Mouse (Mus musculus) gastrocnemius, postnatal 4 days (tissue): Measurements from ENCODE around the gene Tmed11. TPM values are rescaled to one million over a fixed set of nuclear protein-coding genes. Genes with fewer than 3 reads are reported as not detected.
"Not testable (repeated sequence)": the region's sequence is repeated elsewhere in the genome, so short reads cannot be mapped to it uniquely, and the experiment has no call there.

Source experiments
- DNase-seq, 2 experiments: peaks; one replicate each; pipeline ENCODE4 v3.0.0; 2021 to 2022; ENCODE audit warnings: low spot score in 2 of 2, mixed read lengths in 2 of 2
- long read RNA-seq, 2 experiments: library from polyadenylated mRNA; stranded (forward); transcript quantifications; one replicate each; pipeline ENCODE4 v2.0.0; 2021
- total RNA-seq, 2 experiments: library from RNA; stranded (reverse); gene quantifications; 2 replicates each; pipeline ENCODE4 v1.2.3; 2021

Gene Tmed11
- not detected for total RNA-seq
- long read RNA-seq, experiment 1: 0 reads
- long read RNA-seq, experiment 2: 0 reads

DNA sequence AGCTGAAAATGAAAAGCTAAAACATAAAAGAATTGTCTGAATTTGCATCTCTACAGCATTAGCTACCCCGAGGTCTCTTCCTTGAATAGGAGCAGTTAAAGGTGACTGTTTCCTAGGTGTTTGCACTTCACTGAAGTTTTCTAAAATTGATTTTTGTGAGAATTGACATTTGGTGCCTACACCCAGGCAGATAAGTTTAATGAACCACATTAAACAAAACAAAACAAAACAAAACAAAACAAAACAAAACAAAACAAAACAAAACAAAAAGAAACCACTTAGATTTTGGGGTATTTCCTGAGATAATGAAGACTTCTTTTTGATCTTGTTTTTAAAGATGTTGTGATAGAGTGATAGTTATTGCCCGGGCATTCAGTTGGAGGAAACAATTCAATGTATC lies at the start of gene Tmed11:
Gene Tmed11, minus strand, starts transcription at position 101 of the 400 bp plus-strand sequence.
- not testable (repeated sequence) for DNase-seq

DNA sequence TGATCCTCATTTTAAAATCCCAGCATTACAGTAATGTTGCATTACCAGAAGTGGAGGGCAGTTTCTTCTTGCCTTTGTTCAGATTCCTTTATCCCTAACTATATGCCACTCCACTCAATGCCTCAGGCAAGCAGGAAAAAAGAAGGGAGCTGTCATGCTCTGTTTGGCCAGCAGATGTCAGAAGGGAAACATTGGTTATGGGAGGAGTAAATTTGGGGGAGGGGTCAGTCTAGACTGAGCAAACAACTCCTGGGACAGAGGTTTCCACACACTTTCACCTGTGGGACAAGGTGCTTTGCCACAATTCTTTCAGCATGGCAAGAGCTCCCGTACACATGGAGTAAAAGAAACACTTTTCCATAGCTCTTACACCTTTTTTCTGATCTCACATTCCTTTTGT lies 41.0 kb upstream of the Tmed11 start:
- DNase-seq: no peak

DNA sequence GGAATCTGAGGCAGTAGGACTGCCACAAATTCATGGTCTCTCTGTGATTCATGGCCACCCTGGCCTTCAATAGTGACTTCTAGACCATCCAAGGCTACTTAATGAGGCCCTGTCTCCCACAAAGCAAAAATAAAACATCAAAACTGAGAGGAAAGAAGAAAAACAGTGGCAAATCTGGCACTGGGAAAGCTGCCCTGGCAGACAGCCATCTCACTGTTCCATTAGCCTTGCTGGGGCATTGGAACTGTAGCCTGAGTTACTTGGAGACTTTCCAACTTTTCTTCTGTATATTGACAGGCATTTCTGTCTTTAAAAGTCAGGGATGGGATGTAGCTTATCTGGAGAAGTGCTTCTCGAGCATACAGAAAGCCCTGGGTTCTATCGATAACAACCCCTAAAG lies 28.1 kb upstream of the Tmed11 start:
- DNase-seq: no peak

DNA sequence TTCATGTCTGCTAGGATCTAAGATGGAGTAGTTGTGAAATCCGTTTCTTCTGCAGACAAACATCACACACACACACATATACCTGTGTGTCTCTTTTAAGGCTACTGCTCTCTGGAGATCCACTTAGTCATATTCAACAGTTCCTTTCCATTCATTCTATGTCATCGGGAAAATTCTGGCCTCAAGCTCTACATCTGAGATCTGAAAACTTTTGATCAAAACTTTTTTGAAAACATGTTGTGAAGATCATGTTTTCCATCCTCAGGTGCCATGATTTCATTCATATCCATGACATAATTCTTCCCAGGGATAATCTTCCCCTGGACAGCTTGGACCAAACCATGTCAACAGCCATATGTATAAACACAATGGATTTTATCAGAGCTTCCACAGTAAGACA lies 13.6 kb upstream of the Tmed11 start, which contains the start of gene Vmn2r8:
Gene Vmn2r8, minus strand, starts transcription at position 101 of the 400 bp plus-strand sequence.
- DNase-seq: not testable (repeated sequence)

DNA sequence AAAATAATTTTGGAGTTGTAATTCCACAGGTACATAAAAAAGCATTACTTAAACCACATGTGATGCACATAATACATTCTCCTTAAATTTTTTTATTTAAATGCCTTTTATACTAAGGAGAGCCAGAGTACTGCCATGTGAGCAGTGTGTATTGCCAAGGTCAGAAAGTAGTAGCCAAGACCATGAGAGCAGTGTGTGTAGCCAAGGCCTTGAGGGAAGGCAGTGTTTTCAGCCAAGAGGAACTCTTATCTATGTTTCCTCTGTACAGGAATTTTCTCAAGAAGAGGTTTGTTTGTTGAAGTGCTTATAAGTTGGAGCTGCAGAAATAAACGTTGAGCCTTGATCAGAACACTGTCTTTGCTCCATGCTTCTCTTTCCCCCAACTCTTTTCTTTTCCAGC lies 8.5 kb upstream of the Tmed11 start:
- no peak for DNase-seq

DNA sequence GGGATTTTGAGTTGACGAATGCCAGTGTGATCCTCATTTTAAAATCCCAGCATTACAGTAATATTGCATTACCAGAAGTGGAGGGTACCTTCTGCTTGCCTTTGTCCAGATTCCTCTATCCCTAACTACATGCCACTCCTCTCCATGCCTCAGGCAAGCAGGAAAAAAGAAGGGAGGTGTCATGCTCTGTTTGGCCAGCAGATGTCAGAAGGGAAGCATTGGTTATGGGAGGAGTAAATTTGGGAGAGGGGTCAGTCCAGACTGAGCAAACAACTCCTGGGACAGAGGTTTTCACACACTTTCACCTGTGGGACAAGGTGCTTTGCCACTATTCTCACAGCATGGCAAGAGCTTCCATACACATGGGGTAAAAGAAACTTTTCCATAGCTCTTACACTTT lies 4.8 kb downstream of the Tmed11 start:
- not testable (repeated sequence) for DNase-seq

DNA sequence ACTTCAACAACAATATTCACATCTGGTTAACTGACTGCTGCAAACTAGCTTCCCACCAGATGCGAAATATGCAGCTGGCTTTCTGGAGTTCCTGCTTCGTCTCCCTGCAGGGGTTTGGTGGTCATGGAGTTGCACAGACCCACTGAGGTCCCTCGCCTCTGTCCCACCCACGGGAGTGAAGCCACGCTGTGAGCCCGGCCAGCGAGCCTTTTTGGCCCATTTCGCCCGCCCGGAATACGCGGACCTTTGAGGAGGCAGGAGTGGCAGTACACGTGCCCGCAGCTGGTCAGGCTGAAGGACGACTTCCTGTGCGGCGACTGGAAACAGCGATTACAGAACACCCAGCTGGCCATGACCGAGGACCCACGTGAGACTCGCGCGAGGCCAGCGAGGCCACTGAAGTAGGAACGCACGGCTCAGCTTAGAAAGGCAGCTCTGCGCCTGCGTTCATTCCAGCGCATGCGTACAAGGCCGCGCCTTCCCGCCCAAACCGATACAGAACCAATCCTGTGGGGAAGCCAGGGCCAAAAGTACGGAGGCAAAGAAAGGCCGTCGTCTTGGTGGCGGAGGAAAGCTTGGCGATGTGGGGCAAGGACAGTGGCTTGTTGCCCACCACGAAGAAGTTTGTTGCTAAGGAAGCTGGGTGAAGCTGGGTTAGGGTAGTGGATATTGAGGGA lies 20.4 kb downstream of the Tmed11 start, which contains the start of gene Rnf212:
Gene Rnf212, minus strand, starts transcription at position 353 of the 677 bp plus-strand sequence.
- DNase-seq: no peak

DNA sequence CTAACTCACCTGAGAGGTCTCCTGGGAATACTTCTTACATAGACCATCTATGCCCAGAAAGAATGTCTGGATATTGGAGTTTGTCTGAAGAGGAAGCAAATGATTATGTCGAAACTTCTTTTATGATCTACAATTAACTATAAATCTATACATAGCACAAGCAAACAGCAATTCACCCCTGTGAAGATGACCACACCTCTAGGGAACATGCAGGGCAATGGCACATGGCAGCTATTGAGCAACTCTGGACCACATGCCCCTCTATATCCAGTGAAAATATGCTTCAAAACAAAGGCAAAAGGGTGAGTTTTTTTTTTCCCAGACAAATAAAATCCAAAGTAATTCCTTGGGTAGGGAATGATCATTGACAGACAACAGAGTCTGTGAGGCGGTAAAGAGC lies 35.2 kb downstream of the Tmed11 start:
- no peak for DNase-seq

DNA sequence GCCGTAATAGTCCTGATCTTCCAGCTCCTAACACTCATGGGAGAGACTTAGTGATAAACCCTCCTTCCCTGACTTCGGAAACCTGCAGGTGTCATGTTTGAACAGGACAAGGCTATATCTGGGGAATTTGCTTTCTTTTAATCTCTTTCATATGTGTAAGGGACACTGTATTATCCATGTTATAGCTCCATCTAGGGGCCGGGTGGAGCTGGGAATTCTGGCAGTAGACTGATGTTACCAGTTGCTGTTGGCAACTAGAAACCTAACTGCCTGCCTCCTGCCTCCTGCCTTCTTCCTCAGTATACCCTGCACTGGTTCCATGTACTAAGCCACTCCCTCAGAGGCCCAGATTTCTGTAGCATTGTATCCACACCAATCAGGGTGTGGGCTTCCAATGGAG lies 36.8 kb downstream of the Tmed11 start:
- DNase-seq: no peak

DNA sequence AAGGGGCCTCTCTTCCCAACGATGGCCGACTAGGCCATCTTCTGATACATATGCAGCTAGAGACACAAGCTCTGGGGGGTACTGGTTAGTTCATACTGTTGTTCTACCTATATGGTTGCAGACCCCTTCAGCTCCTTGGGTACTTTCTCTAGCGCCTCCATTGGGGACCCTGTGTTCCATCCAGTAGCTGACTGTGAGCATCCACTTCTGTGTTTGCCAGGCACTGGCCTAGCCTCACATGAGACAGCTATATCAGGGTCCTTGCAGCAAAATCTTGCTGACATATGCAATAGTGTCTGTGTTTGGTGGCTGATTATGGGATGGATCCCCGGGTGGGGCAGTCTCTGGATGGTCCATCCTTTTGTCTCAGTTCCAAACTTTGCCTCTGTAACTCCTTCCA lies 43.9 kb downstream of the Tmed11 start:
- not testable (repeated sequence) for DNase-seq

DNA sequence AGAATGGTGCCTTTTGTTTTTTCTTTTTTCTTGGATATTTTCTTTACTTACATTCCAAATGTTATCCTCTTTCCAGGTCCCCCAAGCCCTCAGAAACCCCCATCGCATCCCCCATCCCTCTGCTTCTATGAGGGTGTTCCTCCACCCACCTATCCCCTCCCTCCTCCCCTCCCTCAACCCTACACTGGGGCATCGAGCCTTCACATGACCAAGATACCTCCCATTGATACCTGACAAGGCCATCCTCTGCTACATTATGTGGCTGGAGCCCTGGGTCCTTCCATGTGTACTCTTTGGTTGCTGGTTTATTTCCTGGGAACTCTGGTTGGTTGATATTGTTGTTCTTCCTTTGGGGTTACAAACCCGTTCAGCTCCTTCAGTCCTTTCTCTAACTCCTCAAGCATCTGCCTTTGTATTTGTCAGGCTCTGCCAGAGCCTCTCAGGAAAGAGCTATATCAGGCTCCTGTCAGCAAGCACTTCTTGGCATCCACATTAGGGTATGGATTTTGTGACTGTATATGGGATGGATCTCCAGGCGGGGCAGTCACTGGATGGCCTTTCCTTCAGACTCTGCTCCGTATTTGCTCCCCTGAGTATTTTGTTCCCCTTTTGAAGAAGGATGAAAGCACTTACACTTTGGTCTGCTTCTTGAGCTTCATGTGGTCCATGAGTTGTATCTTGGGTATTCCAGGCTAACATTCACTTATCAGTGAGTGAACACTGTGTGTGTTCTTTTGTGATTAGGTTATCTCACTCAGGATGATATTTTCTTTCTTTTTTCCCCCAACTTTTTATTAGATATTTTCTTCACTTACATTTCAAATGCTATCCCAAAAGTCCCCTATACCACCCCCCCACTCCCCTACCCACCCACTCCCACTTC lies 44.6 kb downstream of the Tmed11 start:
- DNase-seq: no peak

DNA sequence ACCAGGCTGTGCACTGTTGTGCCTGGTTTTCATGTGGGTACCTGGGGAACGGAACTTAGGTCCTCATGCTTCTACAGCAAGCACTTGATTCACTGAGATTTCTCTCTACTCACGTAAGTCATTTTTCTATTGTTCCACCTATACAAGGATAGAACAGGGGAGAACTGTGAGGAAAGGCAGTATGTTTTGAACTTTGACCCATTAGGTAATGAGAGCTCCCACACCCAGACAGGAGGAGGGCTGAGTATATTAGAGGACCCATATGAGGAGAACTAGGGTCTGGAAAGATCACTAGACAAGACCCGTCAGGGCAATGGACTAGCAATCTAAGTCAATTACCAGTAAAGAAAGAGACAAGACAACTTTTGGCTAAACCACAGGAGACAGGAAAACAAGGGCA lies 50.5 kb downstream of the Tmed11 start:
- DNase-seq: no peak

DNA sequence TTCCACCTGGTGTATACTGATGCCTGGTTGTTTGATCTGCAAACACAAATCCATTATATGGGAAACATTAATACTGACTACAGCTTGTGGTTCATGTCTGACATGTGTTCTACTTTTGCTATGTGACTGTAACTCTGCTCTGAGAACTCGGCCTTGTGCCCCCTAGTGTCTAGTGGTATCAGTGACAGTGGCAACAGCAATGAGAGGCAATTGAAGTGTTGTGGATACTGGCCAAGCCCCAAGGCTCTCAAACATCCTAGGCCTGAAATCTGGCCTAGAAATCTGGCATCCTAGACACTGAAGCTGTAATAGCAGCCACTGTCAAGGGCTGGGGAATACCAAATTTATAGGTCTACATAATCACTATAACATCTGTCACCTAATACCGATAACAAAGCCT lies 51.3 kb downstream of the Tmed11 start:
- no peak for DNase-seq

DNA sequence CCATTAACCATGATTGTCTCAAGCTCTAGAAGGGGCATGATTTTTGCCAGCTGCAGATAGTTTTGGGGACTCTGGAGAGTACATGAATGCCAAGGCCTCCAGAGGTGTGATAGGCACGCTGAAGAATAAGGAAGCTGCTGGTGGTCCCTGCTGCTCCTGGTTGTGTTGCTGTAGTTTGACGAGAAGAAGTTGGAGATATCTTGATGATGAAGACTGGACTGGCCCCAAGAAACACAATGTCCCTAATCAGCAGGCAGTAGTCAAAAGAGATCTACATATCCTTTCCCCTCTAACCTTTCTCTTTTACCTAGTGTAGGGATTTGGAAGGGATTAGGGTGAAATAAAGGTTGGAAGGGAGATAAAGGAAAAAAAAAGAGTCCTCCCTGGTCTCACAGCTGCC lies 52.6 kb downstream of the Tmed11 start:
- no peak for DNase-seq

DNA sequence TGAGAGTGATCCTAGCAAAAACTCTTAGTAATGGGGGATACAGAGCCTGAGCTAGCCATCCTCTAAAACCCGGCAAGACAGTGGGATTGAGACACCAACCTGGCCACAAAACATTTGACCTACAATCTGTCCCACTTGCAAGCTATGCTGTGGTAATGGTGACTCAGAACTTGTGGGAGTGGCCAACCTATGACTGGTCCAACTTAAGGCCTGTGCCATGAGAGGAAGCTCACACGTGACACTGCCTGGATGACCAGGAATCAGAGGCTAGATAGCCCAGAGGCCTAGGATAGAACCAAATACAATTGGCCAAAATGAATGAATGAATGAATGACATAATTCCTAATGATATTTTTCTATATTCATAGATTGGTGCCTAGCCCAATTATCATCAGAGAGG lies 53.3 kb downstream of the Tmed11 start:
- no peak for DNase-seq

DNA sequence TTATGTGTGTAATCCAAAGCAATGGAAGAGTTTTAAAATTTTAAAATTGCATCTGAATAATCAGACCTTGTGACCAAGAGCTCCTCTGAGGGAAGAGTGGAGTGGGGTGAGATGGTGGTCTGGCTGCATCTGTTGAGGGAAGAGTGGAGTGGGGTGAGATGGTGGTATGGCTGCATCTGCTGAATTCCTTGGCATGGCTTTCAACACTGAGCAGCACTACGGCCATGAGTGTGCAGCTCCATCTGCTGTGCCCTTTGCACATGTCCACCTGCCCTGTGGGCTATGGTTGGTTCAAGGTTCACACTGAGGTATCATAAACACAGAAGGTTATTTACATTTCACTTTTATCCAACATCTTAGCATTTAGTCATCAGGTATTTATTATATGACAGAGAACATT lies 67.7 kb downstream of the Tmed11 start:
- DNase-seq: no peak

Other genes with a start within 250 kb of the Tmed11 start
- gene Cplx1, start 245.3 kb downstream of the Tmed11 start, total RNA-seq: under 1 TPM; 0.27 to 0.31 TPM
- 10 to 100 TPM; 35.6 to 36.2 TPM for gene Gak, start 165.6 kb downstream of the Tmed11 start, total RNA-seq
- gene Tmem175, start 165.6 kb downstream of the Tmed11 start, total RNA-seq: 10 to 100 TPM; 11.3 to 12.9 TPM
- 1 to 10 TPM; 8.3 to 9.9 TPM for gene Idua, start 135.0 kb downstream of the Tmed11 start, total RNA-seq
- gene Dgkq, start 125.7 kb downstream of the Tmed11 start, total RNA-seq: 10 to 100 TPM in 1 of 2 experiments, 1 to 10 TPM in 1; 9.7 to 12.2 TPM
- under 1 TPM; 0.15 to 0.36 TPM for gene Slc26a1, start 119.8 kb downstream of the Tmed11 start, total RNA-seq
- 100 to 1,000 TPM; 172 to 194 TPM for gene Fgfrl1, start 103.0 kb downstream of the Tmed11 start, total RNA-seq
- not detected for gene Rnf212, start 20.4 kb downstream of the Tmed11 start, total RNA-seq
- not detected for gene Vmn2r8, start 13.5 kb upstream of the Tmed11 start, total RNA-seq
- not detected for gene Vmn2r9, start 57.2 kb upstream of the Tmed11 start, total RNA-seq
- not detected for gene Vmn2r10, start 211.2 kb upstream of the Tmed11 start, total RNA-seq